Mouse (Mus musculus) ES-E14 (cell line): ENCODE data around the gene Col9a3. TPM values are rescaled to one million over a fixed set of nuclear protein-coding genes. Genes with fewer than 3 reads are reported as not detected.

Source experiments
- DNase-seq: peaks from one replicate; pipeline ENCODE4 v3.0.0-alpha.2; 2013; ENCODE audit warnings: low read depth, low spot score
- H3K27ac ChIP-seq: 2 replicates; pipeline ENCODE4 v1.5.1; 2012; ENCODE audit warnings: low read depth, mild to moderate bottlenecking, low read length, moderate library complexity, mixed read lengths; ENCODE audit not compliant: poor library complexity, insufficient read depth, severe bottlenecking
- H3K36me3 ChIP-seq: 2 replicates; pipeline ENCODE4 v1.6.1; 2012; ENCODE audit warnings: mild to moderate bottlenecking, low read length, moderate library complexity, mixed read lengths; ENCODE audit not compliant: control insufficient read depth, poor library complexity, insufficient read depth, severe bottlenecking
- H3K4me1 ChIP-seq, 2 experiments: fragments of 150-350 bp in 1 of 2; sonication (generic) in 1 of 2; 2 replicates each; pipeline ENCODE4 v1.6.1; 2012; ENCODE audit warnings: low read length in 2 of 2, mild to moderate bottlenecking in 1 of 2, mixed read lengths in 1 of 2; ENCODE audit not compliant: control insufficient read depth in 2 of 2, insufficient read depth in 2 of 2, poor library complexity in 1 of 2
- H3K4me3 ChIP-seq, 2 experiments: fragments of 150-350 bp in 1 of 2; sonication (generic) in 1 of 2; 2 replicates each; pipeline ENCODE4 v1.5.1; 2012; ENCODE audit warnings: low read length in 2 of 2, low read depth in 1 of 2, mild to moderate bottlenecking in 1 of 2, mixed read lengths in 1 of 2; ENCODE audit not compliant: insufficient read depth in 1 of 2, poor library complexity in 1 of 2, severe bottlenecking in 1 of 2
- H3K9ac ChIP-seq: 2 replicates; pipeline ENCODE4 v1.6.1; 2012; ENCODE audit warnings: low read depth, mild to moderate bottlenecking, low read length, mixed read lengths; ENCODE audit not compliant: poor library complexity, insufficient read depth, severe bottlenecking
- H3K9me3 ChIP-seq: fragments of 150-350 bp; sonication (generic); 2 replicates; pipeline ENCODE4 v1.6.1; 2012; ENCODE audit warnings: low read depth, mild to moderate bottlenecking, low read length; ENCODE audit not compliant: control insufficient read depth, insufficient read depth
- CHD2 ChIP-seq: IDR thresholded peaks from 2 replicates; pipeline ENCODE4 v1.6.1; 2014; ENCODE audit warnings: mild to moderate bottlenecking, low read depth, low read length, inconsistent platforms
- HCFC1 ChIP-seq: IDR thresholded peaks from 2 replicates; pipeline ENCODE4 v1.6.1; 2012; ENCODE audit warnings: low read length, inconsistent platforms, borderline replicate concordance; ENCODE audit not compliant: insufficient read depth
- MAFK ChIP-seq: IDR thresholded peaks from 2 replicates; pipeline ENCODE4 v1.6.1; 2014; ENCODE audit warnings: mild to moderate bottlenecking, low read depth, low read length, inconsistent platforms; ENCODE audit not compliant: insufficient read depth
- ZC3H11A ChIP-seq: IDR thresholded peaks from 2 replicates; pipeline ENCODE4 v1.6.1; 2012; ENCODE audit warnings: low read depth, mild to moderate bottlenecking, inconsistent platforms, low read length, borderline replicate concordance
- ZNF384 ChIP-seq: IDR thresholded peaks from 2 replicates; pipeline ENCODE4 v1.6.1; 2012; ENCODE audit warnings: low read depth, low read length, inconsistent platforms
- in situ Hi-C, 2 experiments: fragments of 600-800 bp; cut with MboI; formaldehyde crosslinking; loops; one replicate each; pipeline ENCODE4 v1.15.1; 2025; ENCODE audit warnings: low sequenced_read_pairs in 2 of 2, inconsistent platforms in 1 of 2; ENCODE audit not compliant: unreplicated experiment in 2 of 2
- total RNA-seq: library from RNA; depleted of rRNA; stranded (reverse); fragments of 300-350 nt; gene quantifications from 2 replicates; pipeline ENCODE4 v1.2.3, GENCODE M21; 2012

The Col9a3 gene
- total RNA-seq, 1 experiment: 5.4 TPM

DNA sequence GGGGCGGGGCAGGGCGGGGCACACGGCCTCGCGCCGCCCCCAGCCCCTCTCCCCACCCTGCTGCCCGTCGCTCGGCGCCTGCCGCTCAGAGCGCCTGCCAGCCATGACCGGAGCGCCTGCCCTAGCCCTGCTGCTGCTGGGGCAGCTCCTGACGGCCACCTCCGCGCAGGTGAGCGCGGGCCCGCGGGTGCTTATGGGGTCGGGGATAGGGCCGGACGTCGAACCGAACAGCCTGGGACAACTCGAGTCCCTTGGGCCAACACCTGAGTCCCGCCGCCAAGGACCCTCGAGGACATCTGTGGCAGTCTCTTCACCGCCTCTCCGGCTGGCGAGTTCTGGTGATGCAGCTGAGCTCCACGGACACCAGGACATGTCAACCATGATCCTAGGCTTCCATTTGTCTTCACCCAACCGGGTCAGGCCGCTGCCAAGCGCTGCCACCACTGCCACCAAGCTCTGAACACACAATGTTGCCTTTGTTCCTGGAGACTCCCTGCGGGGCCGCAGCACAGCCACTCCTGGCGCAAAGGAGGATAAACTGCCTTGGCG lies 641 bp downstream of the Col9a3 start:
- TF ChIP-seq CHD2: no peak
- in situ Hi-C loops: no loop called here
- DNase-seq: no peak
- Histone ChIP-seq H3K4me1 (peaks cover 0 to 3% of the 10 kb centered on the region in 2 experiments; a peak in 1 of 4 replicates), H3K36me3 (peaks cover 17% of the 10 kb centered on the region; the same call in 1 of the 2 replicates), H3K27ac (no peak overlapping the region), H3K9me3 (no peaks in the 10 kb centered on the region), H3K9ac (peak overlapping the region; percentile 37; the same call in 1 of the 2 replicates), H3K4me3 (peak overlapping the region; percentile 51 to 63)

DNA sequence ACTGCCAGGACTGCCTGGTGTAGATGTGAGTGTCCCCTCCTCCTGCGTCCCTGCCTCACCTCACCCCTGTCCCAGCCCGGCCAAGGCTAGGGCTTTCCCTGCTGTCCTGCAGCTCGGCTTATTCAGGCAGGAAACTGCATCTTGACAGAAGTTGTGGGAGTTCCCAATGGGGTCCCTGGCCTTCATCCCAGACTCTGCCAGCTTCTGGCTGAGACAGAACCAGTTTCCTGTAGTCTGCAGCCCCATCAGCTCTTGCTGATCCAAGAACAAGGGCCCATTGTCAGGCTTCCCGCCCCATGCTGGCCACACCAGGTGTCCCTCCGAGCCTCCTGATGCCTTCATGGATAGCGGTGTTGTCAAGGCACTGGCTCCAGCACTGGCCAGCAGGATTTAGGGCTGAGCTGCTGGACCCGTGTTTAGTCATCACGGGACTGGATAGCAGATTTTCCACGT lies 3.0 kb downstream of the Col9a3 start:
- no peak overlapping the region for H3K4me3 ChIP-seq
- no peak for TF ChIP-seq MAFK
- no peak for TF ChIP-seq CHD2
- no peak for TF ChIP-seq ZNF384
- no peak for TF ChIP-seq ZC3H11A
- TF ChIP-seq HCFC1: no peak
- H3K9me3 ChIP-seq: no peaks in the 10 kb centered on the region
- H3K9ac ChIP-seq: no peak overlapping the region
- peaks cover 10 to 15% of the 10 kb centered on the region in 2 experiments; a peak in 2 of 4 replicates for H3K4me1 ChIP-seq
- DNase-seq: no peak
- in situ Hi-C loops: no loop called here
- H3K27ac ChIP-seq: no peak overlapping the region
- H3K36me3 ChIP-seq: no peaks in the 10 kb centered on the region

DNA sequence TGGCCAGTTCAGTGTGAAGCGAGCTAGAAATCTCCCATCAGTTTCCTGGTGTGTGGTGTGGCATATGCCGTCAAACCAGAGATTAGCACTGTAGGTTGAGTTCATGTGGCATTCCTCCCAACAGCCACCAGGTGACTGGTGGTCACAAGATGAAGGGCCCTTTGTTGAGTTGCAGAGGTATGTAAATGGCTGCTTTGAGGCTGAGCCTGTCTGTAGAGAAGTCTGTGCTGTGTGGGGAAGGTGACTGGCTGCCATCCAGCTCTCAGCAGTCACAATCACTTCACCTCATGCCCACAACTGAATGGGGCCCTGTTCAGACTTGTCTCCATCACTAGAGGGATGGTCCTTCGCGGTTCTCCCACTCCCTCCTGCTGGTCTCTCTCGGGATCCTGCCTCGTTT lies 7.2 kb downstream of the Col9a3 start:
- no peak for TF ChIP-seq CHD2
- TF ChIP-seq MAFK: no peak
- no peak for TF ChIP-seq HCFC1
- Histone ChIP-seq H3K4me3 (no peak overlapping the region), H3K9me3 (no peaks in the 10 kb centered on the region), H3K27ac (no peak overlapping the region), H3K4me1 (peaks cover 10 to 13% of the 10 kb centered on the region in 2 experiments; a peak in 2 of 4 replicates), H3K9ac (no peak overlapping the region), H3K36me3 (no peaks in the 10 kb centered on the region)
- DNase-seq: no peak
- in situ Hi-C loops: no loop called here

DNA sequence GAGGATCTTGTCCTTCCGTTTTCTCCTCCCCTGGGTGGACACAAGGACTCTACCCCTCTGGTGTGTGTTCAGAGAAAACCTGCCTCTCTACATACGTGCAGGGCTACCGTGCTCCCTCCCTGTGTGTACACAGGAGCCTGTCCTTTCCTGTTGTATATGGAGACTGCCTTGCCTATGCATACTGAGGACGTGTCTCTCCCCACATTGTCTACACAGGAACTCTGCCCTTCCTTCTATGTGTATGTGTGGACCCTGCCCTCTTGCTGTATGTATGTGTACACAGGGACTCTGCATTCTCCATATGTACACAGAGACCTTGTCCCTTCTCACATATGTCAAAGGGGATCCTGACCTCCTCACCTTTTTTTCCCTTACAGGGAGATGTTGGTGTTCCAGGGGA lies 12.7 kb downstream of the Col9a3 start:
- Histone ChIP-seq H3K36me3 (no peaks in the 10 kb centered on the region), H3K27ac (no peak overlapping the region), H3K9me3 (no peaks in the 10 kb centered on the region), H3K4me1 (peaks cover 0 to 1% of the 10 kb centered on the region in 2 experiments; a peak in 2 of 4 replicates), H3K9ac (no peak overlapping the region), H3K4me3 (no peak overlapping the region)
- no peak for DNase-seq
- TF ChIP-seq CHD2 (no peak), ZC3H11A (no peak), ZNF384 (no peak), MAFK (no peak), HCFC1 (no peak)
- in situ Hi-C loops: no loop called here

DNA sequence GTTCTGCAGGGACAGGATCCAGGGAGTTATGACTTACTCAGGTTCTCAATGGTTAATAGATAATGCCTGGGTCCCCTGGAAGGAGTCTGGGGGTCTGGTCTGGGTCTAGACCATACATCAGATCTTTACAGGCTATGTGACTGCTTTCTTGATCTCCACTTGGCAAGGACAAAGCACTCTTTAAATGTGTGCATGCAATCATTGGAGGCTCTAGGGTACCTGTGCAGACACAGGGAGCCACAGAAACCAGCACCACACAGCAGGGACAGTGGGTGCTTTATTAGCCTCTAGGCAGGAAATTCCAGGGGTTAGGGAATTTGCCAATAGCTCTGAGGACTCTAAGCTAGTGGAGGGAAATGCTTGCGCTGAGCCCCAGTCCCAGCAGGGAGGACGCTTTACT lies 14.3 kb downstream of the Col9a3 start:
- Histone ChIP-seq H3K9ac (no peak overlapping the region), H3K36me3 (no peaks in the 10 kb centered on the region), H3K4me1 (no peaks in the 10 kb centered on the region), H3K27ac (no peak overlapping the region; the same call in 1 of the 2 replicates), H3K4me3 (no peak overlapping the region), H3K9me3 (no peaks in the 10 kb centered on the region)
- TF ChIP-seq ZC3H11A: no peak
- no peak for TF ChIP-seq CHD2
- in situ Hi-C loops: no loop called here
- no peak for DNase-seq
